Mouse (Mus musculus): Measurements from ENCODE around the gene Tgfb1i1.
A peak's percentile ranks its signal among the peaks of the same experiment; 100 is the strongest.

The Tgfb1i1 gene

DNA sequence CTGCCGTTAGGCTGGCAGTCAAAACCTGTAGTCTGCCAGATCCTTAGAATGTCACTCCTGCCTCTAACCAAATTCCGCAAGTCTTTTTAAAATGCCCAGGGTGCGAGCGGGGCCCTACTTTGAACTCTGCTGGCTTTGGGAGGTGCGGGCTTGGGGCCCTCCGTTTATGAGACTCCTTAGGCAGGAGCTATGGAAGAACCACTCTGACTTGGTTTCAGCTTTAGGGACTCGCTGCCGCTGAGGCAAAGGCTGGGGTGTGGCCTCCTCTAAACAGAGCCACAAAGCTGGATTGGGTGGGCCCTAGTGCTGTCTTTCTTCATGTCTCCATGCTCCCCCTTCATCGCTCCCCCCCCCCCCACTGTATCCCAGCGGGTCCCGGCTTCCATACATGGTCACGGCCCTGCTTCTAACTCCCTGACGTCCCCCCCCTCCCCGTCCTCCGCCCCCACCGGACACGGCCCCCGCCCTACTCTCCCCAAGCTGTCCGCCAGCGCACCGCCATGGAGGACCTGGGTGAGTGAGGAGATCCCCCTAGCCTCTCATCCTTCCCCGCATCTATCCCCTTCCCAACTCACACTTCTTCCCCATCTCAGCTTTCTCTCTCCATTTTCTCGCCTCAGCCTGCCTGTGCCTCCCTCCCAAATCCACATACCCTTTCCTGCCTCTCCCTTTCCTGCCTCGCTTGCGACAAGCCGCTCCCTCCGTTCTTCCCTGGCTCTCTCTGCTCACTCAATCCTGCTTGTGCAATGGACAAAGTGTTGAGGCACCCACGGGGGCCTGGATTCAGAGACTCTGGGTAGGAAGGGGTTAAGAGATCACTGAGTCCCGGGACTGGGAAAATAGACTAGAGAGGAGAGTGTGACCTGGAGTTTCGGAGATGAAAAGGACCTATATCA is at the start of gene Tgfb1i1:
Gene Tgfb1i1 (plus strand): TSS at position 317 of the 896 bp plus-strand sequence.
- peak; percentile 46 for DNase-seq (ENCODE audit: low read depth, low spot score)

DNA sequence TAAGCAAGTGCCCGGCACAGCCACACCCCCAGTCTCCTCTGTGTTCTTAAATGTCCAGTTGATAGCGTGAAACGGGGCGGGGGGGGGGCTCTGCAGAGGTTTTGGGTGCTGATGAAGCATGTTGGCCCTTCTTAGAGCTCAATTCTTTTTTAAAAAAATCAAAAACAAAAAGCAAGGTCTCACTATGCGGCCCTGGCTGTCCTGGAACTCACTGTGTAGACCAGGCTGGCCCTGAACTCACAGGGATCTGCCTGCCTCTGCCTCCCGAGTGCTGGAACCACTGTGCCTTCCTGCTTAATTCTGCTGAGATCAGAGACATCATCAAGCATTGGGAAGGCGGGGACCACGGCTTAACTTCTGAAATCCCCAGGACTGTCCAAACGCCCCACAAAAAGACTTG is 45.0 kb upstream of the Tgfb1i1 start:
- no peak for DNase-seq (ENCODE audit: low read depth, low spot score)

DNA sequence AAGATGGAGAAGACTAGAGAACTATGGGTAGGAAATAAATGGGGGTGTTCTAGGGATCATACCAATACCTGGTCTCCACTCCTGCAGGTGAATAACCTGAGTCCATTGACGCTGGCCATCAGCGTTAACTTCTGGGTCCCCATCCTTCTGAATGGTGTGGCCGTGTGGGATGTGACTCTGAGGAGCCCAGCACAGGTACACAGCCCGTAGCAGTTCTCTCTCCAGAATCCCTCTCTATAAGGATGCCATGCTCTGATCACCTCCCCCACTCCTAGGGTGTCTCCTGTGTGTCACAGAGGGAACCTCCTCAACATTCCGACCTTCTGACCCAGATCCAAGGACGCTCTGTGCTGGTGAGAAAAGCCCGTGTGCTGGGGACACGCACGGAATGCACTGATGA is 43.5 kb upstream of the Tgfb1i1 start:
- no peak for DNase-seq (ENCODE audit: low read depth, low spot score)

DNA sequence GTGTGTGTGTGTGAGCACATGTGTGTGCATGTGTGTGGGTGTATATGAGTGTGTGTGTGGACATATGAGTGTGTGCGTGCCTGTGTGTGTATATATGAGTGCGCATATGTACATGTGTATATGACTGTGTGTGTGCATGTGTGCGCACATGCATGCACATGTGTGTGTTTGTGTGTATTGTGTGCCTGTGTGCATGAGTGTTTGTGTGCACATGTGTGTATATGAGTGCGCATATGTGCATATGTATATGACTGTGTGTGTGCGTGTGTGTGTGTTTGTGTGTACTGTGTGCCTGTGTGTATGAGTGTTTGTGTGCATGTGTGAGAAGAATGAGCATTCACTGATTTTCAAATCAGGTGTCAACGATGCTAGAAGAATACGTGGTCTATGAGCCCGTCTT is 42.4 kb upstream of the Tgfb1i1 start:
- DNase-seq (ENCODE audit: low read depth, low spot score), result no peak

DNA sequence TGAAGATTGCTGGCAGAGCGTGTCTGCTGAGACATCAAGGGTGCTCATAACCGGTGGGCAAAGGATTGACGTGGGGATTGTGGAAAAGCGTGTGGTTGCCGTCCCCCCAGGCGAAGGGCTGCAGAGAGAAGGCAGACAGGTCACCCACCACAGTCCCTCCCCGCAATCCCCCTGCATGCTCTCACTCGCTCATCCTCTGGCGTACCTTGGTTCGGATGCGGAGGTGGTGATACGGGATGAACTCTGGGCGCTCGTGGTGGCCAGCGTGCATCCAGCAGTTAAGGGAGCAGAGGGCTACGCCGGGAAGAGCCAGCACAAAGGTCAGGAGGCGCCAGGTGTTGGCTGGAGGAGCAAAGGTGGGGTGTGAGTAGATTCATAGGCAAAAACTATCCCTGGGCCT is 40.9 kb upstream of the Tgfb1i1 start:
- DNase-seq (ENCODE audit: low read depth, low spot score), result no peak

DNA sequence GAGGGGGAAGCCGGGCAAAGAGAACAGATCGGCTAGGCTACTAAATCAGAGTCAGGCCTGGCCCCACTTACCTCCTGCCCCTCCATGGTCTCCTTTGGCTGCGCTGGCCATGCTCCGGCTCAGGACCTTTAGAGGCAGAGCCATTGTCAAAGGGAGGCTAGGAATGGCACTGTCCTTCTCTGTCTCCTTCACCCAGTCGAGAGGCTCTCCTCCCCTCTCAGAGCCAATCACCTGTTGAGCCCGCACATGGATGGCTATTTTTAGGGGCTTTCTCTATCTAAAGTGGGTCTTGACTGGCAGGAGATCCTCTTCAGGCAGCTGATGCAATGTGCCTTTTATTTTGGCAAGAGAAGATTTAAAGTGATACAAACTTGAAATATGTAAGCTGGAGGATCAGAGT is 40.5 kb upstream of the Tgfb1i1 start, which contains the start of gene Cox6a2:
Gene Cox6a2 (minus strand): TSS at position 236 of the 400 bp plus-strand sequence.
- no peak for DNase-seq (ENCODE audit: low read depth, low spot score)

DNA sequence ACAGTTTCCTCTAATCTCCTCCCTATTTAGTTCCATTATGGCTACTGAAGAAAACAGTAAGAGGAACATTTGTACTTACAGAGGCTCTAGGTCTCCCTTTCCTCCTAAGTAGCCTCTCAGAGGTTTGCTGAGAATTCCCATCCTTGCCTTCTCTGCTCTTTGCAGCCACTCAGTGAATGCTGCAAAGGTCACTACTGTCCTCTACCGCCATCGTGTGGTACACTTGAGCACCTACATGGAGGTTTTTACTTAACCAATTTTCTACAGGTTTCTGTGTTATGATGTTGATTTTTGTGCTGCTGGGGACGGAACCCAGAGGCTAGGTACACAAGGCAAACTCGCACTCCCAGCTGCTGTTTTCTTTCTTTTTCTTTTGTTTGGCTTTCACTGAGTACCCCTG is 38.4 kb upstream of the Tgfb1i1 start:
- peak; percentile 75 for DNase-seq (ENCODE audit: low read depth, low spot score)

DNA sequence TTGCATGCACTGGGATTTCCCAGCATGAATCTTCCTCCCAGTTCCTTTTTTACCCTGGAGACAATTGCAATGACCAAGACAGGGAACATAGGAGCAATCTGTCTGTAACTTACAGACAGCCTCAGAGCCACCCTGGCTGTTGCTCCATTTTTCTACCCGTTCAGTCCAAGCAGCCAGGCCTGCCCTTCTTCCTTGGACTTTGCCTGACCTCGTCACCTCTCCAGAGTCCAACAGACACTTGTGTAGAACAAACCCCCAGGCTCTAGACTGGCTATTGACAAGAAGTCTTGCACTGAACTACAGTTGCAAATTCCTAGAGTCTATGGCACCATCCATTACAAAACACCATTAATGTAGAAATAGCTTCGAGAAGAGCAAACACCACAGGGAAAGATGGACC is 36.8 kb upstream of the Tgfb1i1 start:
- no peak for DNase-seq (ENCODE audit: low read depth, low spot score)

DNA sequence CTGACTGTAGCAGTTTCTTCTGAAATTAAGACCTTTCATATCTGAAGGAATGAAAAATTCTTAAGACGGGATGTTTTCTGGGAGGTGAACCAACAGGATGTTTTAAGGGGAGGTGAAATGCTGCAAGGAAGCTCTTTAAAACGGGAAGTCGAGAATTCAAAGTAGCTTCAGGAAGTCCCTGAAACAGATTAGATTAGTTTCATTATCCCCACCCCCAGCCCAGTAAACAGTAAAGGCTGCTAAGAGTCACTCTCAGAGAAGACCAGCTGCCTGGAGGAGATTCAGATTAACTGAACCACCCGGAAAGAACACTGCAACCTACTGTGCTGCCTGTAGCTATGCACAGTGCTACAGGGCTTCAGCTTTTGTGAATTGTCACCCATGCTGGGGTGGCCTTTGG is 26.7 kb upstream of the Tgfb1i1 start:
- DNase-seq (ENCODE audit: low read depth, low spot score), result no peak

DNA sequence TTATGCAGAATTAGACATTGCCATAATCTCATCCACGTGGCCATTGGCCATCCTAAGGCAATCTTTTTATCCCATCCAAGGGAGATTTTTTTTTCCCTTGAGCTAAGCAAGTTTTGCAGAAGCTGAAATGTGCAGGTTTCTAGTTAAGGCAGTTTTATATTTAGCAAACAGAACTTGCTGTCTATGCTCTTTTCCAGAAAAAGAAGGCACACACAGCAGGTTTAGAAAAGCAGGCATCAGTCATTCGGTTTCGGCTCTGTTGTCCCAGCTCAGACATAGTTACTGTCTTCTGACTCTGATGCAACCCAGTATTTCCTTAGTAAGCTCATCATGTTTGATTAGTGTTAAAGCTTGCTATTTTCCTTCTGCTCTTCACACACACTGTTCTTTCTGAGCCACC is 25.7 kb upstream of the Tgfb1i1 start:
- DNase-seq (ENCODE audit: low read depth, low spot score), result no peak

DNA sequence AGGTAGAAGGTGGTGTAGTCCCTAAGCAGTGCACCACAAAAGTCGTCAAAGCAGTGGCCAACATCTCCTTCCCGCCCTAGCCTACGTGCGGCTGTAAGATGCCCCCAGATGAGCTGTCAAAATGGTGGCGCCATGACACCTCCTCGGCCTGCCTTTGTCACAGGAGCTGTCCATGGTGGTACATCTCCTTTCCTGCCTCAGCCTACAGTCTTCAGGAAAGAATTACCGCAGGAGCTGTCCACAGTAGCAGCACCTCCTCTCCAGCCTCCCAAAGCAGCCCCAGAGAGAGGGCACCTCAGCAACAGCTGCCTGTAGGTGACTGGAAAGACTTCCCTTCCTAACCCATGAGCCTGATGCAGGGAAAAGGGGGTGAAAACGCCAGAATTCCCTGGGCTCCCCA is 14.9 kb upstream of the Tgfb1i1 start:
- peak; percentile 87 for DNase-seq (ENCODE audit: low read depth, low spot score)

DNA sequence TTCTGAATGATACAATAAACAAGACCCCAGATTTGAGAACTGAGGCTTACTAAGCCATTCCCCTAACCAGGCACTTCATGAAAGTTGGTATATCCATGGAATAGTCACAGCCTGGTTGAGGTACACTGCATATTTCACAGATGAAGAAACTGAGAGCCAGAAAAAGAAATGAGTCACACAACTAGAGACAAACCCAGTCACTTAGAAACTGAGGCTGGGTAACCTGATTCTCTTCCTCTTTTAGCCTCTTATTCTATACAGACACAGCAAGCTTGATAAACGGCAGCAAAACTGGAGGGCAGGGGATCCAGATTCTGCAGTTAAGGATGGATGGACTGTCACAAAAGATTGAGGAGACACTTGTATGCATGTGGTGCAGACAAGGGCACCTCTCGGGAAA is 11.8 kb upstream of the Tgfb1i1 start:
- no peak for DNase-seq (ENCODE audit: low read depth, low spot score)

DNA sequence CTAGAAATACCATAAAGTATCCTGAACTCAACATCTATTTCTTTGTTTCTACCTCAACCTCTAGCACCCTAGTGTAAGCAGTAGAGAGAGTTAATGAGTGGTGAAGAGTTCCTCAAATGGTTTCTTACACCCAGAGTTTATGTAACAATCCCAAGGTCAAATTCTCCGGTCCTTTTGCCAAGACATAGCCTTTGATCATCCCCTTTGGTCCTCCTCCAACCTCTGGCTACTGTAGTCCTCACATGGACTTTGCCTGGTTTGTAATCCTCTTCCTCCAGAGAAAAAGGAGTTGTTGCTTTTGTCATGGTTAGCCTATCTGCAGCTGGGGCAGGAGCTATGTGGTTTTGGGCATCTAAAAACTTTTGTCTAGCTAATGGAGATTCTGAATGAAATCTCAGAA is 11.1 kb upstream of the Tgfb1i1 start:
- no peak for DNase-seq (ENCODE audit: low read depth, low spot score)

DNA sequence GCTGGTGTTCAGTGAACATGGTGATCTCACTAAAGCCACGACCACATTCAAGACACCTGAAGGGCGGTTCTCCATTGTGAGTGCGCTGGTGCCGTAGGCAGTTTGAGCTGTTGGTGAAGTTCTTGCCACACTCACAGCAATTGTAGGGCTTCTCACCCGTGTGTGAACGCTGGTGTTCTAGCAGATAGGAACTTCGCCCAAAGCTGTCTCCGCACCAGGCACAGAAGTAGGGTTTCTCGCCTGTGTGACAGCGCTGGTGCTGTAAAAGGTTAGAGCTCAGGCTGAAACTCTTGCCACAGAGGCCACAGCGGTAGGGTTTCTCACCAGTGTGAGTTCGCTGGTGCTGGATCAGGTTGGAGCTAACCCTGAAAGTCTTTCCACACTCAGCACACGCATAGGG is 10.2 kb upstream of the Tgfb1i1 start:
- DNase-seq (ENCODE audit: low read depth, low spot score), result no peak

DNA sequence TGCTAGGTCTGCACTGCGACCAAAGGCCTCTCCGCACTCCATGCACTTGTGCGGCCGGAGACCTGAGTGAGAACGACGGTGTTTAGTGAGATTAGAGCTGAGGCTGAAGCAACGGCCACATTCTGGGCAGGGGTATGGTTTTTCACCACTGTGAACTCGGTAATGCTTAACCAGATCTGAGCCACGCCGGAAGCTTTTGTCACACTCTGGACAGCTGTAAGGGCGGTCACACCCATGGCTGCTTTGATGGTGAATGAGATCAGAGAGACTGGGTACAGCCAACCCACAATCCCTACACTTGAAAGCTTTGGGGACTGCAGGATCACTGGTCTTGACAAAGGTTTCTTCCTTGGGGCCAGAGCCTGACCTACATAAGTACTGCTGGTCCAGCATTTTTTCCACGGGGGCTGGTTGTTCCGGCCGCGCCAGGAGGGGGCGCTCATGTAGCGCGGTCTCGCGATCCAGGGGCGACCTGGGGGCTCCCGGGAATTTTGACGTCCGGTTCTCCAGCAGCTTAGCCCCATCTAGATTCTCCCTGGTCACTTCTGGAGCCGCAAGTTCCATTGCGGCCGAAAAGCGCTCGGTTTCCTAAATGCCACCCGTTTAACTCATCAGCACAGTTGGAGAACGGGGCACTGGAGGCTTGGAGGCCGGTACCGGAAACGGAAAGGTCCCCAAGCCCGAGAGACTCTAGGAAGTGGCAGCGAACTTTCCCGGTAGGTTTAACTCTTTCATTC is 9.6 kb upstream of the Tgfb1i1 start, which contains the start of gene Armc5:
Gene Armc5 (plus strand): TSS at position 487 of the 737 bp plus-strand sequence.
- DNase-seq (ENCODE audit: low read depth, low spot score), result peak; percentile 85

DNA sequence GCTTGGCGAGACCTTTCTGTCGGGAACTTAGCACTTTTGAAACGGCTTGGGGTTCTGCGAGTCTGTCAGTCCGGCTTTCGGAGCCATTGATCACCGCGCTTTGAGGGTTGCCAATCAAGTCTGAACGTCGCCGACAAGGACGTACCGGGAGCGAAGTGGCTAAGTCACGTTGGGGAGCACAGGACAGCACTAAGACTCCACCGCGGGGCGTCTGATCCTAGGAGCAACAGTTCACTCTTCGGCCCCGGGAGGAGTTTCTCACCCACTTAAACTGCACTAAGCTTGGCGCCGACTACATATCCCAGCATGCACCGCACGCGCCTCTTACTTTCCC is 9.1 kb upstream of the Tgfb1i1 start:
- DNase-seq (ENCODE audit: low read depth, low spot score), result no peak

DNA sequence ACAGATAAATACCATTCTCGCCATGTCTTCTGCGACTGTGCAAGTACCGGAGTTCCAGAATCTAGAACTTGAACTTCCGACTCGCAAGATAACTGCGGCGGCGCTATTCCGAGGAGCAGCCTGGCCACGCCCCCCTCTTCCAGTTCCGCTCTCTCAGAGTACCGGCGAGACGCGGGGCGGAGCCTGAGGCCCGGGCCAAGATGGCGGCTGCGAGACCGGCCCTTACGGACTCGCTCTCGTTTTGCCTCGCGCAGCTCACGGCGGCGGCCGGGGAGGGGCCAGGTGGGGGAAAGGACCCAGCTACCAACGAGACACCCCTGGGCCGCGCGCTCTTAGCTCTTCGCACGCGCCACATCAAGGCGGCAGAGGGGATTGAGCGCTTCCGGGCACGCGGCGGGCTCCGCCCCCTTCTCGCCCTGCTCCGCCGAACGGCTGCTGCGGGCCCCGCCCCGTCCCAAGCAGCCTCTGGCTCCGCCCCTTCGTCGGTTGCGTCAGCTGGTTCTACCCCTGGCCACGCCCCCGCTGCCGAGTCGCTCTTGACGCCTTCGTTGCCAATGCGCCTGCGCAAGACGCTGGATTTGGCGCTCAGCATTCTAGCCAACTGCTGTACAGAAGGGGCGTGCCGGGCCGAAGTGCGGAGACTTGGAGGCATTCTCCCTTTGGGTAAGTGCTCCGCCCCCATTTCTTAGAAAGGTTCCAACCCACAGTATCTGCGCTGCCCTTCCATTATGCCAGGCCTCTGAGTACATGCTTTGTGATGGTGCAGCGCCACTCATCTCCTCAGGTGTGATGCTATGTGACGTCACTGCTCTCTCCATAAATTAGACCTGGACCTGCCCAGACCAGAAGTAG is 8.5 kb upstream of the Tgfb1i1 start, which contains the start of gene 9130023H24Rik:
Gene 9130023H24Rik (minus strand): TSS at position 105 of the 852 bp plus-strand sequence.
- DNase-seq (ENCODE audit: low read depth, low spot score), result peak; percentile 99

DNA sequence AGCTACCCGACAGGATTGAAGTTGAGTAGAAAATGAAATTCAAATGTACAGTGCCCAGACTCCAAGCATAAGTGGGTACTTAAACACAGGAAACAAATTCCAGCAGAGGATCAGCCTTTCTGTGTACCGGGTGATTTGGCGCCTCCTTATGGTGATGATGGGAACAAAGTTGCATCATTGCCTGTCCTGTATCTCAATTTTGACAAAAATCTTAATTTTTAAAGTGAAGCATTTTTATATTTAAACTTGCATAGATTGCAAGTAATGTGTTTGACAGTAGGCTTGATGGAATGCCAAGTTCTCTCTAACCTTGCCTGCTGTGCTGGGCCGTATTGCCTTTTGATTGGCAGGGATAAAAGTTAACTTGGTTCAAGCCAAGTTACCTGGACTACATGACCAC is 7.6 kb upstream of the Tgfb1i1 start:
- DNase-seq (ENCODE audit: low read depth, low spot score), result peak; percentile 67

DNA sequence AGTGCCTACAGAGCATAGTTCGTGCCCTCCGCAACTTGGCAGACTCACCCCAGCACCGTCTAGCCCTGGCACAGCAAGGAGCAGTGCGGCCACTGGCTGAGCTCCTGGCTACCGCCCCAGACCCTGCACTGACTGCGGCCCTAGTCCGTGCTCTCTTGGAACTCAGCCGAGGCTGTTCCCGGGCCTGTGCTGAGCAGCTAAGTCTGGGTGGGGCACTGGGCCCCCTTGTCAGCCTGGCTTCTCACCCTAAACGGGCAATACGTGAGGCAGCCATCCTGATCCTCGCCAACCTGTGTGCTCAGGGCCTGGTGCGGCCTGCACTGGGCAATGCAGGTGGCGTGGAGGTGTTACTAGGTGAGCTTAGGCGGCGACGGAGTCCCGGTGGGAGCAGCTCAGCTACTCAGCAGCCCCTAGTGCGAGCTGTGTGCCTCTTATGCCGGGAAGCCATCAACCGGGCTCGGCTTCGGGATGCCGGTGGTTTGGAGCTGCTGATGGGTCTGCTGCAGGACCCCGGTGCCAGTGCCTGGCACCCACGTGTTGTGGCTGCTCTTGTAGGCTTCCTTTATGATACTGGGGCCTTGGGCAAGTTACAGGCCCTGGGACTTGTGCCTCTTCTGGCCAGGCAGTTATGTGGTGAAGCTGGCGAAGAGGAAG is 6.4 kb upstream of the Tgfb1i1 start:
- peak; percentile 13 for DNase-seq (ENCODE audit: low read depth, low spot score)

DNA sequence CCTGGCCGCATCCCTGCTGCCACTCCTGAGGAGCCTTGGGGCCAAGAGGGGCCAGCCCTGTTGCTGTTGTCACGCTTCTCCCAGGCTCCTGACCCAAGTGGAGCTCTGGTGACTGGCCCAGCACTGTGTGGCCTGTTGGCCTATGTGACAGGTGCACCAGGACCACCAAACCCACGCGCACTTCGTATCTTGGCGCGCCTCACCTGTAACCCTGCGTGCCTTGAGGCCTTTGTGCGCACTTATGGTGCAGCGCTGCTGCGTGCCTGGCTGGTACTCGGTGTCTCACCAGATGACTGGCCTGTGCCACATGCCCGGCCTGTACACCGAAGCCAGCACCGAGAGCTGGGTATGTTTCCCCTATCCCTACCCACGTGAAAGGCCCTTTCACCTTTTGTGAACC is 4.3 kb upstream of the Tgfb1i1 start:
- no peak for DNase-seq (ENCODE audit: low read depth, low spot score)

DNA sequence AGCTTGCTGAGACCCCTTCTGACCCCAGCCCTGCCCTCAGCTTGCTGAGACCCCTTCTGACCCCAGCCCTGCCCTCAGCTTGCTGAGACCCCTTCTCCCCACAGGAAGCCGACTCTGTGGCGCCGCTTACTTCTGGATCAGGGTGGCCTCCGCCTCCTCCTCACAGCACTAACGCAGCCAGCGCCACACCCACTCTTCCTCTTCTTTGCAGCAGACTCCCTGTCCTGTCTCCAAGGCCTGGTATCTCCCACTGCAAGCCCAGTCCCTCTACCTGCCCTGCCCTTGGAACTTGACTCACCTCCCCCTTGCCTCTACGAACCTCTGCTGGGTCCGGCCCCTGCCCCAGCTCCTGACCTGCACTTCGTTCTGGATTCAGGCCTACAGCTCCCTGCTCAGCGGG is 2.7 kb upstream of the Tgfb1i1 start:
- DNase-seq (ENCODE audit: low read depth, low spot score), result no peak
